9 mouse cellular contexts compared by ENCODE assay signal in genomic region chr11:98673136-98673535, GRCm38 (mm10). TPM values are rescaled to one million over a fixed set of nuclear protein-coding genes. Genes with fewer than 3 reads are reported as not detected.
A peak's percentile ranks its signal among the peaks of the same experiment; 100 is the strongest.
DNase-seq lines count a peak whose midpoint lies in the region; ATAC-seq and TF ChIP-seq lines count a peak whose summit lies in the region.
"Not testable (repeated sequence)": the region's sequence is repeated elsewhere in the genome, so short reads cannot be mapped to it uniquely, and the experiment has no call there.
"Had no signal": no experiment of that assay in that cellular context is flagged by ENCODE, and none has a peak within 500 bp of the region (broad histone marks: within the 10 kb centered on the region; RNA-seq: fewer than 3 reads in every experiment).

No protein-coding gene starts in this region.

- not testable (repeated sequence) for H3K4me1 ChIP-seq in bone marrow macrophage, adult 2 months (ENCODE audit: control insufficient read depth, insufficient read depth, low read length); embryonic facial prominence, embryonic 15.5 days; heart, postnatal 0 days (ENCODE audit: control insufficient read depth, insufficient read depth); kidney, postnatal 0 days (replicated peaks; ENCODE audit: insufficient read depth, low read length)
- peaks cover 15% of the 10 kb centered on the region for H3K4me1 ChIP-seq in liver, embryonic 16.5 days (ENCODE audit: control insufficient read depth, low read depth, low read length)

- not testable (repeated sequence) for H3K27ac ChIP-seq in bone marrow macrophage, adult 2 months (ENCODE audit: insufficient read depth, low read depth, low read length); embryonic facial prominence, embryonic 15.5 days (replicated peaks); heart, postnatal 0 days (ENCODE audit: low read depth); kidney, postnatal 0 days; liver, embryonic 16.5 days (ENCODE audit: low read length)

- not testable (repeated sequence) for TF ChIP-seq EP300 in heart, postnatal 0 days (IDR thresholded peaks at IDR 0.05; ENCODE audit: low read depth)

- H3K9ac ChIP-seq in embryonic facial prominence, embryonic 15.5 days; heart, postnatal 0 days (replicated peaks; ENCODE audit: low read depth, low read length); kidney, postnatal 0 days (ENCODE audit: low read depth, low read length); liver, embryonic 16.5 days (ENCODE audit: low read depth, low read length): not testable (repeated sequence)

- not testable (repeated sequence) for TF ChIP-seq POLR2A in bone marrow macrophage, adult 2 months (IDR thresholded peaks at IDR 0.05; ENCODE audit: borderline replicate concordance, low read depth, low read length)

- H3K4me2 ChIP-seq in embryonic facial prominence, embryonic 15.5 days (replicated peaks) = 0 out of 2 replicates have a peak overlapping the region, but pooled peaks have one; percentile 19
- not testable (repeated sequence) for H3K4me2 ChIP-seq in heart, postnatal 0 days (ENCODE audit: low read depth, low read length); kidney, postnatal 0 days (ENCODE audit: low read length); liver, embryonic 16.5 days (ENCODE audit: low read depth, low read length)

- peak; percentile 71 for DNase-seq in CD4-positive helper T cell, adult 2 months (ENCODE audit: low read depth, low spot score)
- peak; percentile 52 for DNase-seq in heart, postnatal 0 days (ENCODE audit: low spot score)
- peak; percentile 84 for DNase-seq in kidney, postnatal 0 days (ENCODE audit: low spot score)
- peak; percentile 78 for DNase-seq in naive thymus-derived CD4-positive, alpha-beta T cell, adult 2 months (ENCODE audit: low read depth)
- peak; percentile 77 for DNase-seq in splenic B cell, adult 2 months (ENCODE audit: low read depth, low spot score)

- 2% methylated on average over 6 of the region's 7 CpGs for WGBS in embryonic facial prominence, embryonic 15.5 days
- 4% methylated on average over 6 of the region's 7 CpGs for WGBS in heart, postnatal 0 days
- WGBS in kidney, postnatal 0 days = 3% methylated on average over 6 of the region's 7 CpGs
- WGBS in liver, embryonic 16.5 days (ENCODE audit: insufficient replicate concordance) = 3% methylated on average over 6 of the region's 7 CpGs

- H3K36me3 ChIP-seq in embryonic facial prominence, embryonic 15.5 days; heart, postnatal 0 days (replicated peaks; ENCODE audit: control insufficient read depth, insufficient read depth, low read length); kidney, postnatal 0 days (ENCODE audit: insufficient read depth, low read length); liver, embryonic 16.5 days (ENCODE audit: control insufficient read depth, insufficient read depth); splenic B cell, adult 2 months (ENCODE audit: control insufficient read depth, insufficient read depth, low read length, poor library complexity, severe bottlenecking): not testable (repeated sequence)

- not testable (repeated sequence) for H3K27me3 ChIP-seq in embryonic facial prominence, embryonic 15.5 days; heart, postnatal 0 days (ENCODE audit: control insufficient read depth, insufficient read depth, low read length); kidney, postnatal 0 days (ENCODE audit: insufficient read depth, low read length); liver, embryonic 16.5 days (ENCODE audit: control insufficient read depth, insufficient read depth, low read depth, low read length); splenic B cell, adult 2 months (ENCODE audit: control insufficient read depth, insufficient read depth, low read length, poor library complexity, severe bottlenecking)

- ATAC-seq in embryonic facial prominence, embryonic 15.5 days (ENCODE audit: insufficient number of reproducible peaks, low FRiP score, low TSS enrichment, low read depth) = peak; percentile 32; the same call in 1 of the 2 replicates
- ATAC-seq in heart, postnatal 0 days (ENCODE audit: insufficient read depth, low read depth) = peak; percentile 76
- ATAC-seq in kidney, postnatal 0 days (replicated peaks; ENCODE audit: low FRiP score, low read depth) = peak; percentile 51; the same call in 1 of the 2 replicates
- peak; percentile 30; the same call in 1 of the 2 replicates for ATAC-seq in liver, embryonic 16.5 days (ENCODE audit: low read depth)

- TF ChIP-seq CTCF in bone marrow macrophage, adult 2 months (IDR thresholded peaks at IDR 0.05; ENCODE audit: low read depth, low read length) = peak; percentile 48
- TF ChIP-seq CTCF in heart, postnatal 0 days (IDR thresholded peaks at IDR 0.05; ENCODE audit: low read depth) = peak; percentile 63
- peak; percentile 71 for TF ChIP-seq CTCF in kidney, postnatal 0 days (IDR thresholded peaks at IDR 0.05; ENCODE audit: low read depth)

- not testable (repeated sequence) for H3K9me3 ChIP-seq in embryonic facial prominence, embryonic 15.5 days (replicated peaks); heart, postnatal 0 days (replicated peaks; ENCODE audit: control insufficient read depth, low read length); kidney, postnatal 0 days (replicated peaks; ENCODE audit: low read length); liver, embryonic 16.5 days (replicated peaks; ENCODE audit: control insufficient read depth, low read length)

- H3K4me3 ChIP-seq in bone marrow macrophage, adult 2 months (ENCODE audit: insufficient read depth, low read length); embryonic facial prominence, embryonic 15.5 days (replicated peaks); heart, postnatal 0 days (ENCODE audit: low read depth, low read length); kidney, postnatal 0 days (replicated peaks; ENCODE audit: low read depth, low read length); liver, embryonic 16.5 days (ENCODE audit: low read depth, low read length): not testable (repeated sequence)

RNA-seq across cellular contexts. Expression of gene Gsdma, which starts 9.0 kb away (rescaled TPM):
- polyA plus RNA-seq in bone marrow macrophage, adult 2 months (2012; ENCODE audit: insufficient read depth, insufficient read length, missing spikeins) = not detected in 2 replicates
- polyA plus RNA-seq in embryonic facial prominence, embryonic 15.5 days (2015; fragmentation: Nextera tagmentation; extraction: Ambion mirVana) = 11.8 and 14.0 TPM in 2 replicates
- total RNA-seq in heart, postnatal 0 days (2014; rRNA removed; ENCODE audit: low replicate concordance) = not detected in 2 replicates
- not detected in 2 replicates for polyA plus RNA-seq in heart, postnatal 0 days (2015; fragmentation: Nextera tagmentation; extraction: Ambion mirVana)
- polyA plus RNA-seq in kidney, postnatal 0 days (2015; fragmentation: Nextera tagmentation; extraction: Ambion mirVana) = 0.21 TPM in 1 of 2 replicates, not detected in the other
- 0.04 TPM in 1 of 2 replicates, not detected in the other for polyA plus RNA-seq in liver, embryonic 16.5 days (2015; fragmentation: Nextera tagmentation; extraction: Ambion mirVana)
- polyA plus RNA-seq: heart, embryonic 10.5 days had no signal

RNA-seq across cellular contexts. Expression of gene Psmd3, which starts 9.2 kb away (rescaled TPM):
- polyA plus RNA-seq in bone marrow macrophage, adult 2 months (2012; ENCODE audit: insufficient read depth, insufficient read length, missing spikeins) = 46.3 and 53.7 TPM in 2 replicates
- polyA plus RNA-seq in embryonic facial prominence, embryonic 15.5 days (2015; fragmentation: Nextera tagmentation; extraction: Ambion mirVana) = 204 and 214 TPM in 2 replicates
- 96.4 and 130 TPM in 2 replicates for total RNA-seq in heart, postnatal 0 days (2014; rRNA removed; ENCODE audit: low replicate concordance)
- 134 and 147 TPM in 2 replicates for polyA plus RNA-seq in heart, postnatal 0 days (2015; fragmentation: Nextera tagmentation; extraction: Ambion mirVana)
- 234 and 259 TPM in 2 replicates for polyA plus RNA-seq in kidney, postnatal 0 days (2015; fragmentation: Nextera tagmentation; extraction: Ambion mirVana)
- 86.4 and 86.5 TPM in 2 replicates for polyA plus RNA-seq in liver, embryonic 16.5 days (2015; fragmentation: Nextera tagmentation; extraction: Ambion mirVana)

RNA-seq across cellular contexts. Expression of gene Gsdma2, which starts 26.6 kb away (rescaled TPM):
- not detected in 2 replicates for polyA plus RNA-seq in bone marrow macrophage, adult 2 months (2012; ENCODE audit: insufficient read depth, insufficient read length, missing spikeins)
- not detected in 2 replicates for polyA plus RNA-seq in embryonic facial prominence, embryonic 15.5 days (2015; fragmentation: Nextera tagmentation; extraction: Ambion mirVana)
- total RNA-seq in heart, postnatal 0 days (2014; rRNA removed; ENCODE audit: low replicate concordance) = not detected in 2 replicates
- polyA plus RNA-seq in heart, postnatal 0 days (2015; fragmentation: Nextera tagmentation; extraction: Ambion mirVana) = not detected in 2 replicates
- not detected in 2 replicates for polyA plus RNA-seq in kidney, postnatal 0 days (2015; fragmentation: Nextera tagmentation; extraction: Ambion mirVana)
- polyA plus RNA-seq in liver, embryonic 16.5 days (2015; fragmentation: Nextera tagmentation; extraction: Ambion mirVana) = not detected in 2 replicates
- polyA plus RNA-seq: heart, embryonic 10.5 days had no signal

RNA-seq across cellular contexts. Expression of gene Csf3, which starts 27.9 kb away (rescaled TPM):
- not detected in 2 replicates for polyA plus RNA-seq in bone marrow macrophage, adult 2 months (2012; ENCODE audit: insufficient read depth, insufficient read length, missing spikeins)
- polyA plus RNA-seq in embryonic facial prominence, embryonic 15.5 days (2015; fragmentation: Nextera tagmentation; extraction: Ambion mirVana) = 0.12 and 0.31 TPM in 2 replicates
- 0.23 TPM in 1 of 2 replicates, not detected in the other for total RNA-seq in heart, postnatal 0 days (2014; rRNA removed; ENCODE audit: low replicate concordance)
- polyA plus RNA-seq in heart, postnatal 0 days (2015; fragmentation: Nextera tagmentation; extraction: Ambion mirVana) = not detected in 2 replicates
- 0.13 and 0.19 TPM in 2 replicates for polyA plus RNA-seq in kidney, postnatal 0 days (2015; fragmentation: Nextera tagmentation; extraction: Ambion mirVana)
- polyA plus RNA-seq in liver, embryonic 16.5 days (2015; fragmentation: Nextera tagmentation; extraction: Ambion mirVana) = not detected in 2 replicates
- polyA plus RNA-seq: heart, embryonic 10.5 days had no signal

RNA-seq across cellular contexts. Expression of gene Gsdma3, which starts 47.0 kb away (rescaled TPM):
- not detected in 2 replicates for polyA plus RNA-seq in bone marrow macrophage, adult 2 months (2012; ENCODE audit: insufficient read depth, insufficient read length, missing spikeins)
- polyA plus RNA-seq in embryonic facial prominence, embryonic 15.5 days (2015; fragmentation: Nextera tagmentation; extraction: Ambion mirVana) = not detected in 2 replicates
- not detected in 2 replicates for total RNA-seq in heart, postnatal 0 days (2014; rRNA removed; ENCODE audit: low replicate concordance)
- polyA plus RNA-seq in heart, postnatal 0 days (2015; fragmentation: Nextera tagmentation; extraction: Ambion mirVana) = not detected in 2 replicates
- not detected in 2 replicates for polyA plus RNA-seq in kidney, postnatal 0 days (2015; fragmentation: Nextera tagmentation; extraction: Ambion mirVana)
- not detected in 2 replicates for polyA plus RNA-seq in liver, embryonic 16.5 days (2015; fragmentation: Nextera tagmentation; extraction: Ambion mirVana)
- polyA plus RNA-seq: heart, embryonic 10.5 days had no signal

Comparison
In these comparisons a context has a peak if more than half of its experiments do, and no peak if none do; other contexts are left out.
1. RNA of gene Gsdma, which starts 9.0 kb away (polyA plus RNA-seq): 11.8 to 14.0 TPM in embryonic facial prominence, embryonic 15.5 days; 0.21 TPM in kidney, postnatal 0 days, 0.04 TPM in liver, embryonic 16.5 days, not detected in bone marrow macrophage, adult 2 months and not detected in heart, postnatal 0 days; every median in the first group is over 10 times any median in the second.
2. Peak in every context shown above with its lines, with median percentiles within 50 percentile points of each other: DNase-seq, CTCF ChIP-seq and ATAC-seq.